Mouse (Mus musculus) retina, adult 2 months (tissue): ENCODE data around the gene Clcn1.

Experiments used
- DNase-seq: peaks from one replicate; pipeline ENCODE4 v3.0.0-alpha.2; 2012; ENCODE audit warnings: low read depth, low spot score

Clcn1 gene

DNA sequence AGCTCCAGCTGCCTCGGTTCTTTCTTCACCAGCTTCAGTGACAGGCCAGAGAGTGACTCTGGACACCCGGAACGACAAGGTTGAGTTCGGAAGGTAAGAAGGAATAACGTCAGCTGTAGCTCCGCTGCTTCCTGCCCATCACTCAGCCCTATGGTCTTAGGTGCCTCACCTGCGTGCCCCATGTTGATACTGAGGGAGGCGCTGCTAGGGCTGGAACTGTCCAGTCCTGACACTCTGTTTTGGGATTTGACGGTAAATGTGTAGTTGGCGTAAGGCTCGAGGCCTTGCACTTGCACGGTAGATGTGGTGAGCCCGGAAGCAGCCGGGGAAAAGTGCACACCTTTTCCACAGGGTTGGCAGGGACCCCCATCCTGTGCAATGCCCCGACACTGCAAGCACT is 78.1 kb downstream of the Clcn1 start:
- no peak for DNase-seq

DNA sequence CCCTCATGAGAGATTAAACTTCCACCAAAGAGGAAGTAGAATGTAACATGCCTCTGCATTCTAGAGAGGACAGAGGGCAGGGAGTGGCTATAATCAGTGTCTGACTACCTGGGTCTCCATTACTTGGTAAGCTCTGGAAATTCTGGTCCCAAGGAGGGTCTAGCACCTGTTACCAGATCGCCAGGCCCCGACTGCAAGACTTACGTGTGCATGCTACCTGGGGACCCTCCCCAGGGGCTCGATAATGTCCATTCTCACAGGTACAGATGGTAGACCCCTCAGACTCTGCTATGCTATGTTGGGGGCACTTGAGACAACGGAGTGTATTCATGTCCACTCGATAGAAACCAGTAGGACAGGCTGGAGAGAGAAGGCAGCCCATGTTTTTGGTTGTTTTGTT is 78.7 kb downstream of the Clcn1 start:
- DNase-seq = no peak
